Mouse (Mus musculus): Measurements from ENCODE around the gene Olfr770.
"Not testable (repeated sequence)": the region's sequence is repeated elsewhere in the genome, so short reads cannot be mapped to it uniquely, and the experiment has no call there.

Gene Olfr770

DNA sequence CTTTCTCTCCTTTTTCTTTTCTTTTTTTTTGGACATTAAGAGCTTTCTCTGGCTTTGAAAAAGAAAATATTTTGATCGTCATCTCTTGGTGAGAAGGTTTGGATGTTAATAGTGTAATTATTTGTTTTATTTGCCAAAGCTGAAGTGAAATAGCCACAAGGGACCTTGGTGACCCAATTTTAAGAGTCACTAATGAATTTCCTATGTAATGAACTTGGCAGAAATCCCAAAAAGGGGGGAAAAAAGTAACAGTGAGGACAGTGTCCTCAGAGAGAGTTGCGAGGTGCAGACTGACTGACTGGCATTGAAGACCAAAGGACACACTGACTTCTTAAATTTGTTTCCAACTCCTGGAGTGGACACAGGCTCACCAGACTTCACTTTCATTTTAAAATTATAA lies at the start of gene Olfr770:
Olfr770 (minus strand) TSS at position 101 of the 400 bp plus-strand sequence.
- no peak for DNase-seq (ENCODE audit: low read depth)

DNA sequence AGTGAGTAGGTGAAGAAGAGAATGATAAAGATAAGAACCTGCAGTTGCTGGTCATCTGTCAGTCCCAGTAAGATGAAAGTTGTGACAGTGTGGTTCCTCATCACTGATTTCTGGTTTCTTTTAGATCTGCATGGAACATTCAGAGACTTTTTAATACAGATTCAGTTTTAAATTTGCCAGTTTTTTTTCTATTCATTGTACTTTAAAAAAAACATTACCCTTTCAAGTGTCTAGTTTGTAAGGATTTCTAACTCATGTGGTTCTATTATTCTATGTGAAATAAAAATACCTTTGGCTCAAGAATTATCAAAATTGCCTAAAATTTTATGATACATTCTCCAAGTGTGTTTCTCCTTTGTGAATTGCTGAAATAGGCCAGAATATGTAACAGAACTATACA lies 48.5 kb upstream of the Olfr770 start, which contains the start of gene Olfr773:
Olfr773 (minus strand) TSS at position 101 of the 400 bp plus-strand sequence.
- not testable (repeated sequence) for DNase-seq (ENCODE audit: low read depth)

DNA sequence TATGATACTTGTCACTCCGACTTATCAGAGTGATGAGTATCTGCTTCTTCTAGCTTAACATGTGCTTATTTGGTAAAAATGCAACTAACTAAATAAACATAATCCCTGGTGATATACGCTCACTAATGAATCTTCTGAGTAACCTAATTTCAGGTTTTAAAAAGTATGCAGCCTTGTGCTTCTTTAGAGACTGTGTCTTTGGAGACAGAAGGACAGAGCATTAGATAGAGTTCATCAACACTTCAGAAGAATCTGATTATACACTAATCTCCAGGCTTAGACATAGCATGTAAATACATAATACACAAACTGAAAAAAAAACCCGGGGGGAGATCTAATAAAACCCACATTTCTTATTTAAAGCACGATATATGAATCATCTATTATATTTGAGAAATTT lies 39.0 kb upstream of the Olfr770 start, which contains the start of gene Olfr772:
Olfr772 (minus strand) TSS at position 101 of the 400 bp plus-strand sequence.
- DNase-seq (ENCODE audit: low read depth), result not testable (repeated sequence)

DNA sequence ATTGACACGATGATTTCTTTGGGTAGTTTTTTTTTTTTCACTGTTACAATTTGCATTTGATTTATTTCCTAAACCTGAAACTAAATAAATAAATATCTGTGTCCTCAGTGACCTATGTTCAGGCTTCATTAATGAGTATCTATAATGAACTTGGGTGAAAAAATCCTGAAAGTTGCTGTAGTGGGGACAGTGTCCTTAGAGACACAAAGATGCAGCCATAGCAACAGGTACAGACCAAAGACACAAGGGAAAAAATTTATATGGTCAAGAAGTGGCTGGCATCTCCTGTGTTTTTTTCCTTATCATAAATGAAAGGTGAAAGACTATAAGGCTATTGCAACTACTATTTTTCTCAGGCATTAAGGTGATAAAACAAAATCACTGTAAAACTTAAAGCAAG lies 25.9 kb upstream of the Olfr770 start, which contains the start of gene Olfr771:
Olfr771 (minus strand) TSS at position 101 of the 400 bp plus-strand sequence.
- DNase-seq (ENCODE audit: low read depth), result no peak

DNA sequence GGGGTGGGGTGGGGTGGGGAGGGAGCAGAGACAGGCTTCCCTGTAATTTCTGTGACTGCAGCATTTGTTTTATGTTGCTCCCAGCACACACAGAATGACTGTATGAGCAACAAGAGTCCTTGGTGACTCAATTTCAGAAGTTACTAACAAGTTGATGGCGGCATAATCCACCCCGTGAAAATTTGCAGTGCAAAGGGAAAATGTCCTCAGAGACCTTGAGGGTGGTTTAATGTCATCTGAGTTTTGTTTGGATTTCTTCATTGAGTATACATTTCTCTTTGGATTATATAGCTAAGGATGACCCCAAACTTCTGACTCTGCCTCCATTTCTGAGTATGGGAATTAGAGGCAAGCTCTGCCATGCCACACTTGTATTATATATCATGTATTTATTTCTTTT lies 21.0 kb downstream of the Olfr770 start, which contains the start of gene Olfr769:
Olfr769 (minus strand) TSS at position 101 of the 400 bp plus-strand sequence.
- DNase-seq (ENCODE audit: low read depth), result no peak

DNA sequence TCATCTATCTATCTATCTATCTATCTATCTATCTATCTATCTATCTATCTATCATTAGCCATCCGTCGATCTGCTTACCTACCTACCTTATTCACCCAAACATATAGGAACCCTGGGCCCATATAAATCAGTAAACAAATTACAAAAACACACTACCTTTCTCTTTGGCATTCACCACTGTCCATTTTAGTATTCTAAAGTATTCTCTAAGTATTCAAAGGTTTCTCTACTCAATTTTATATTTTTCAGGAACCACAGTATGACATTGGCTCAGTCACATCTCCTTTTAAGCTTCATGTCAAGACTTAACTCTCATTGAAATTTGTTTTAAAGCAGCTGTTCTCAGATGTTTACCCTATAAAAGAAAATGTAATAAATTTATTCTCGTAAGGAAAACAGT lies 23.7 kb downstream of the Olfr770 start:
- no peak for DNase-seq (ENCODE audit: low read depth)

DNA sequence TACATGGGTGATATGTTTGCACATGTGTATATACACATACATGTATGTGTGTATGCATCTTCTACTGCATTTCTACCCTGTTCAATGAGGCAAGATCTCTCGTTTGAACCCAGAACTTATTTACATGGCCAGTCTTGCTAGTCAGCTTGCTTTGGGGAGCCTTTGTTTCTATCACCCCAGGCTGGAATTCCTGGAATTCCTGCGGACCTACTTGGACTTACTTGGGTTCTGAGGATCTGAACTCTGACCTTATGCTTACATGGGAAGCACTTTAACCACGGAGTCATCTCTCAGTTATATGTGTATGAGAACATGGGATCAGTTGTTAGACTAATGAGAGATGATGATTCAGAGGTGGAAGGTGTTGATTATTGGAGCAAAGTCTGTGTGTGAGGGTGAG lies 37.6 kb downstream of the Olfr770 start:
- no peak for DNase-seq (ENCODE audit: low read depth)

DNA sequence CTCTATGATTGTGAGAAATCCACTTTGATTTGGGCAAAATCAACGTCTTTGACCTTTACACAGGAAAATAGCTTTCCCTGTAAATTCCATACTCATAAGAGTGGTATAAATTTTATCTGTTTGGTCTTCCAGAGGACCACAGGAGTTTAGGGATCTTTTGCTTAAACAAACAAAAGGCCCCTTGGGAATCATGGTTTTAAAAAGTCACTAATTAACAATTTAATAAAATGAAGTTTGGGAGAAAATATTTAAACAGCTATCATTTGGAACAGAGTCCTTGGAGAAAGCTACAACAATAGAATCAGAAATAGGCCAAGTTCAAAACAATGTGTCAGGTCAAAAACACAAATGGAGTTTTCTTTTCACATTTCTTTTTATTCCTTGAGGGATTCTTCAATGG lies 39.5 kb downstream of the Olfr770 start, which contains the start of gene Olfr768:
Olfr768 (minus strand) TSS at position 101 of the 400 bp plus-strand sequence.
- no peak for DNase-seq (ENCODE audit: low read depth)

DNA sequence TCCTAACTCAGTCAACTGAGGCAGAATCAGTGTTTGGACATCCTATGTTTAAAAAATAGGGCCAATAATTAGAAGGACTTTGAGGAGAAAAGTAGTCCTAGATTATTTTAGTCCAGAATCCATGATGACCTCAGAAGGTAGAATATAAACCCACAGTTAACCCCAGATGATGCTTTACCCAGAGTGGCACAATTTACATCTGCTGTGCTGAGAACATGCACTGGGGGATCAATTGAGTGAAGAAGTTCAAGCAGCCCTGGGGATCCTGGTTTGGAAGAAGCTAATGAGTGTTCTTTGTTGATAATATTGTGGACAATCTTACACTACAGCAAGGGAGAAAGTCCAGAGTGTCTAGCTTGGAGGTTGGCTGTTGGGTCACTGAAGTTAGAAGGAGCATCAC lies 56.0 kb downstream of the Olfr770 start, which contains the start of gene Olfr767:
Olfr767 (minus strand) TSS at position 101 of the 400 bp plus-strand sequence.
- DNase-seq (ENCODE audit: low read depth), result not testable (repeated sequence)
